Mouse (Mus musculus) neural tube, embryonic 11.5 days (tissue): ENCODE results near the gene Lyst. TPM values are rescaled to one million over a fixed set of nuclear protein-coding genes. Genes with fewer than 3 reads are reported as not detected.

ENCODE experiments used
- ATAC-seq: fragments of 200-750 bp; cut with Nextera tagmentation; 2 replicates; pipeline ENCODE4 v1.8.0; 2017; ENCODE audit warnings: moderate number of reproducible peaks, mild to moderate bottlenecking, moderate TSS enrichment, moderate library complexity; ENCODE audit not compliant: insufficient read depth, low FRiP score, low TSS enrichment
- DNase-seq: peaks from one replicate; pipeline ENCODE4 v3.0.0-alpha.2; 2015; ENCODE audit warnings: low spot score
- H3K27ac ChIP-seq: fragments of 300-500 bp; sonication (generic); 2 replicates; pipeline ENCODE4 v1.5.1; 2014; ENCODE audit warnings: low read depth, mild to moderate bottlenecking, low read length
- H3K27me3 ChIP-seq: fragments of 300-500 bp; sonication (generic); 2 replicates; pipeline ENCODE4 v1.6.1; 2014; ENCODE audit warnings: mild to moderate bottlenecking, low read length, mixed read lengths; ENCODE audit not compliant: control insufficient read depth, insufficient read depth
- H3K36me3 ChIP-seq: fragments of 300-500 bp; sonication (generic); 2 replicates; pipeline ENCODE4 v1.6.1; 2014; ENCODE audit warnings: mild to moderate bottlenecking, low read length, moderate library complexity, mixed read lengths; ENCODE audit not compliant: control insufficient read depth, insufficient read depth
- H3K4me1 ChIP-seq: fragments of 300-500 bp; sonication (generic); 2 replicates; pipeline ENCODE4 v1.6.1; 2014; ENCODE audit warnings: low read length, mixed read lengths; ENCODE audit not compliant: control insufficient read depth, insufficient read depth
- H3K4me2 ChIP-seq: fragments of 300-500 bp; sonication (generic); 2 replicates; pipeline ENCODE4 v1.6.1; 2014; ENCODE audit warnings: low read depth, mild to moderate bottlenecking, moderate library complexity
- H3K4me3 ChIP-seq: fragments of 300-500 bp; sonication (generic); 2 replicates; pipeline ENCODE4 v1.5.1; 2014; ENCODE audit warnings: low read depth, low read length
- H3K9ac ChIP-seq: fragments of 300-500 bp; sonication (generic); 2 replicates; pipeline ENCODE4 v1.6.1; 2014; ENCODE audit warnings: mild to moderate bottlenecking, low read length
- H3K9me3 ChIP-seq: fragments of 300-500 bp; sonication (generic); 2 replicates; pipeline ENCODE4 v1.6.1; 2016; ENCODE audit warnings: low read length; ENCODE audit not compliant: control insufficient read depth
- whole genome bisulfite sequencing: fragments of 180-500 bp; shearing (Covaris S2); extraction: QIAGEN DNeasy Blood & Tissue Kit; methylation state at CpG from one replicate; pipeline ENCODE4 v1.1.7; 2014; 5-methylcytosine and 5-hydroxymethylcytosine counted together
- polyA plus RNA-seq: library from polyadenylated mRNA; unstranded; fragments of >200 nt; fragmentation: Nextera tagmentation; extraction: Ambion mirVana; gene quantifications from 2 replicates; pipeline ENCODE4 v1.2.1, GENCODE M21; 2014

Lyst gene
- polyA plus RNA-seq, 1 experiment from 2014 or later, result 2.6 TPM

- DNase-seq, result no peak
- no peaks in the 10 kb centered on the region for H3K4me1 ChIP-seq
- no peak overlapping the region for H3K9ac ChIP-seq
- no peak for ATAC-seq
- no peak overlapping the region for H3K4me2 ChIP-seq
- no peaks in the 10 kb centered on the region for H3K36me3 ChIP-seq
- H3K9me3 ChIP-seq, result no peaks in the 10 kb centered on the region
- WGBS, result 91% methylated on average over 3 of the region's 3 CpGs
- no peak overlapping the region for H3K27ac ChIP-seq
- H3K4me3 ChIP-seq, result no peak overlapping the region
- no peaks in the 10 kb centered on the region for H3K27me3 ChIP-seq
Measured at GRCm38 (mm10) chr13:13555196-13555595, 35.0 kb upstream of the Lyst start.

GRCm38 (mm10) chr13:13557001-13557743 is 33.0 kb upstream of the Lyst start:
- DNase-seq (no peak), ATAC-seq (no peak)
- Histone ChIP-seq H3K36me3 (no peaks in the 10 kb centered on the region), H3K4me1 (no peaks in the 10 kb centered on the region), H3K4me2 (no peak overlapping the region), H3K9me3 (no peaks in the 10 kb centered on the region), H3K27ac (no peak overlapping the region), H3K4me3 (no peak overlapping the region), H3K27me3 (no peaks in the 10 kb centered on the region), H3K9ac (no peak overlapping the region)
- 88% methylated on average over 5 of the region's 5 CpGs for WGBS

- H3K9ac ChIP-seq, result no peak overlapping the region
- H3K27me3 ChIP-seq, result no peaks in the 10 kb centered on the region
- no peak overlapping the region for H3K27ac ChIP-seq
- DNase-seq (no peak), ATAC-seq (no peak)
- WGBS, result 73% methylated on average over 2 of the region's 2 CpGs
- no peaks in the 10 kb centered on the region for H3K4me1 ChIP-seq
- H3K4me2 ChIP-seq, result no peak overlapping the region
- no peak overlapping the region for H3K4me3 ChIP-seq
- no peaks in the 10 kb centered on the region for H3K9me3 ChIP-seq
- no peaks in the 10 kb centered on the region for H3K36me3 ChIP-seq
Measured at GRCm38 (mm10) chr13:13558251-13558650, 31.9 kb upstream of the Lyst start.

- H3K27ac ChIP-seq, result no peak overlapping the region
- no peak for DNase-seq
- ATAC-seq, result no peak
- H3K4me1 ChIP-seq, result no peaks in the 10 kb centered on the region
- H3K4me2 ChIP-seq, result no peak overlapping the region
- H3K27me3 ChIP-seq, result no peaks in the 10 kb centered on the region
- no peak overlapping the region for H3K4me3 ChIP-seq
- no peaks in the 10 kb centered on the region for H3K36me3 ChIP-seq
- 89% methylated on average over 5 of the region's 5 CpGs for WGBS
- no peaks in the 10 kb centered on the region for H3K9me3 ChIP-seq
- no peak overlapping the region for H3K9ac ChIP-seq
Measured at GRCm38 (mm10) chr13:13558900-13559299, 31.3 kb upstream of the Lyst start.

GRCm38 (mm10) chr13:13562571-13562970 is 27.6 kb upstream of the Lyst start:
- Histone ChIP-seq H3K4me3 (no peak overlapping the region), H3K4me2 (no peak overlapping the region), H3K9me3 (no peaks in the 10 kb centered on the region), H3K36me3 (no peaks in the 10 kb centered on the region), H3K27ac (no peak overlapping the region), H3K27me3 (no peaks in the 10 kb centered on the region), H3K9ac (no peak overlapping the region), H3K4me1 (no peaks in the 10 kb centered on the region)
- DNase-seq, result no peak
- ATAC-seq, result no peak
- 81% methylated on average over 6 of the region's 6 CpGs for WGBS

- H3K36me3 ChIP-seq, result no peaks in the 10 kb centered on the region
- H3K9ac ChIP-seq, result no peak overlapping the region
- H3K9me3 ChIP-seq, result no peaks in the 10 kb centered on the region
- DNase-seq, result no peak
- WGBS, result 61% methylated on average over 2 of the region's 2 CpGs
- no peak for ATAC-seq
- no peaks in the 10 kb centered on the region for H3K4me1 ChIP-seq
- no peak overlapping the region for H3K4me3 ChIP-seq
- no peak overlapping the region for H3K4me2 ChIP-seq
- H3K27ac ChIP-seq, result no peak overlapping the region
- no peaks in the 10 kb centered on the region for H3K27me3 ChIP-seq
Measured at GRCm38 (mm10) chr13:13564116-13564515, 26.1 kb upstream of the Lyst start.

GRCm38 (mm10) chr13:13564541-13564940 is 25.7 kb upstream of the Lyst start:
- ATAC-seq (no peak), DNase-seq (no peak)
- Histone ChIP-seq H3K36me3 (no peaks in the 10 kb centered on the region), H3K9me3 (no peaks in the 10 kb centered on the region), H3K27ac (no peak overlapping the region), H3K9ac (no peak overlapping the region), H3K4me3 (no peak overlapping the region), H3K27me3 (no peaks in the 10 kb centered on the region), H3K4me2 (no peak overlapping the region), H3K4me1 (no peaks in the 10 kb centered on the region)
- WGBS, result 78% methylated on average over 4 of the region's 4 CpGs

GRCm38 (mm10) chr13:13567640-13568039 is 22.6 kb upstream of the Lyst start:
- no peaks in the 10 kb centered on the region for H3K9me3 ChIP-seq
- H3K27me3 ChIP-seq, result no peaks in the 10 kb centered on the region
- no peaks in the 10 kb centered on the region for H3K4me1 ChIP-seq
- no peak overlapping the region for H3K27ac ChIP-seq
- H3K9ac ChIP-seq, result no peak overlapping the region
- no peak for ATAC-seq
- H3K4me2 ChIP-seq, result no peak overlapping the region
- DNase-seq, result no peak
- no peak overlapping the region for H3K4me3 ChIP-seq
- H3K36me3 ChIP-seq, result no peaks in the 10 kb centered on the region
- 94% methylated on average over 6 of the region's 6 CpGs for WGBS

GRCm38 (mm10) chr13:13568824-13569223 is 21.4 kb upstream of the Lyst start:
- H3K27me3 ChIP-seq, result no peaks in the 10 kb centered on the region
- no peak overlapping the region for H3K27ac ChIP-seq
- H3K9ac ChIP-seq, result no peak overlapping the region
- no peak overlapping the region for H3K4me3 ChIP-seq
- H3K36me3 ChIP-seq, result no peaks in the 10 kb centered on the region
- 69% methylated on average over 1 of the region's 1 CpGs for WGBS
- H3K4me1 ChIP-seq, result no peaks in the 10 kb centered on the region
- no peaks in the 10 kb centered on the region for H3K9me3 ChIP-seq
- no peak for DNase-seq
- ATAC-seq, result no peak
- H3K4me2 ChIP-seq, result no peak overlapping the region
